Mouse (Mus musculus) kidney, postnatal 25 days (tissue): ENCODE measurements around the gene Aprt.
A peak's percentile ranks its signal among the peaks of the same experiment; 100 is the strongest.

ENCODE experiments used
- DNase-seq, 2 experiments: peaks; one replicate each; pipeline ENCODE4 v3.0.0; 2021; ENCODE audit warnings: mixed read lengths in 2 of 2

Aprt gene

GRCm38 (mm10) chr8:122576648-122577022 lies at the start of gene Aprt:
Aprt (minus strand) TSS chr8:122576909.
- DNase-seq = peak; percentile 97 to 98

GRCm38 (mm10) chr8:122625811-122626210 lies 49.1 kb upstream of the Aprt start:
- DNase-seq = peak in 1 of 2 experiments; percentile 42

- no peak for DNase-seq
Measured at GRCm38 (mm10) chr8:122624653-122625052, 47.9 kb upstream of the Aprt start.

GRCm38 (mm10) chr8:122623844-122624642 lies 47.3 kb upstream of the Aprt start:
- no peak for DNase-seq

- peak in 1 of 2 experiments; percentile 58 for DNase-seq
Measured at GRCm38 (mm10) chr8:122622727-122623126, 46.0 kb upstream of the Aprt start, which contains the start of gene Pabpn1l. Pabpn1l (minus strand) TSS chr8:122622739.

GRCm38 (mm10) chr8:122620446-122620845 lies 43.7 kb upstream of the Aprt start:
- no peak for DNase-seq

- no peak for DNase-seq
Measured at GRCm38 (mm10) chr8:122618660-122619378, 42.1 kb upstream of the Aprt start.

GRCm38 (mm10) chr8:122617947-122618546 lies 41.3 kb upstream of the Aprt start:
- peak; percentile 87 to 92 for DNase-seq

- DNase-seq = no peak
Measured at GRCm38 (mm10) chr8:122616181-122616905, 39.6 kb upstream of the Aprt start.

- DNase-seq = peak; percentile 97 to 98
Measured at GRCm38 (mm10) chr8:122611295-122612133, 34.8 kb upstream of the Aprt start, which contains the start of the genes Galns and Trappc2l. Galns (minus strand) TSS chr8:122611463. Trappc2l (plus strand) TSS chr8:122611640.

- no peak for DNase-seq
Measured at GRCm38 (mm10) chr8:122610612-122611277, 34.0 kb upstream of the Aprt start.

GRCm38 (mm10) chr8:122610209-122610608 lies 33.5 kb upstream of the Aprt start:
- no peak for DNase-seq

GRCm38 (mm10) chr8:122606810-122607209 lies 30.1 kb upstream of the Aprt start:
- DNase-seq = no peak

GRCm38 (mm10) chr8:122605367-122605766 lies 28.7 kb upstream of the Aprt start:
- no peak for DNase-seq

- DNase-seq = no peak
Measured at GRCm38 (mm10) chr8:122604640-122605039, 27.9 kb upstream of the Aprt start.

GRCm38 (mm10) chr8:122600666-122601065 lies 24.0 kb upstream of the Aprt start:
- DNase-seq = peak; percentile 66 to 89

GRCm38 (mm10) chr8:122596031-122596430 lies 19.3 kb upstream of the Aprt start:
- no peak for DNase-seq

GRCm38 (mm10) chr8:122593783-122594507 lies 17.2 kb upstream of the Aprt start:
- no peak for DNase-seq

- no peak for DNase-seq
Measured at GRCm38 (mm10) chr8:122593240-122593639, 16.5 kb upstream of the Aprt start.

GRCm38 (mm10) chr8:122586749-122587148 lies 10.0 kb upstream of the Aprt start:
- no peak for DNase-seq
